Mouse (Mus musculus): ENCODE data around the gene Hoxb13.

DNA sequence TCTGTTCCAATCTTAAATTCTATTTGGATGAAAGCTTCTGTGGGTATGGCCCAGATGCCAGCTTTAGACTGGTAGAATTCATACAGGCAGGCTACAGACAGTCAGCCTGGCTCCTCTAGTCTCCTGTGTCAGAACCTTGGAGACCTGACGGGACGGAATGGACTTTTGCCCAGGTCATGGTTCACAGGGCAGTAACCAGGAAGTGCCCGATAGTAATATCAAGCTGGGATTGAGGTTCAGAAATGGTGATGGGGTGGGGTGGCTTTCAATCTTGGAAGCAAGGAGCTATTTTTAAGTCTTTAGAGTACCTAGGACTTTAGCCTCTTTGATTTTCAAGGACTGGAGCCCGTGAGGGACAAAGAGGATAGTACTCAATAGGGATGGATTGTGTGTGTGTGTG is 6.8 kb upstream of the Hoxb13 start:
- no peak for TF ChIP-seq CTCF (IDR thresholded peaks at IDR 0.05; ENCODE audit: control insufficient read depth, insufficient read depth, low read length)
- TF ChIP-seq POLR2A (IDR thresholded peaks at IDR 0.05; ENCODE audit: borderline replicate concordance, control insufficient read depth, low read depth, low read length) = no peak
